Mouse (Mus musculus): Measurements from ENCODE around the gene Ccnb1.

DNA sequence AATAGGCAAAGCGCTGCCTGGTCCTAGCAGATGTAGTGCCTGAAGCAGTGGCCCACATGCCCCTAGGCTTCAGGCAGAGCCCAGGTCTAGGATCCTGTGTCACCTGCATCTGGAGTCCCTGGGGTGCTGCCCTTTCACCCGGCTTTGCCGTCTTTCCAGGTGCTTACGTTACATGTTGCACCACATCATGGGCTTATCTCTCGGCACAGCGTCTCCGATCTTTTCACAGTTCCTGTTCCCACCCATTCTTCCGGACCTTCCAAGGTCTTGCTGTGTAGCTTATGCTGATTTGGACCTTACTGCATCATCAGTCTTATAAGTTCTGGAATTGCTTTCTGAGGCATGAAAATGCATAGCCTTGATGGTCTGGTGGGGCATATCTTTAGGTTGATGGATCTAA, 33.8 kb downstream of the Ccnb1 start:
- TF ChIP-seq CTCF (IDR thresholded peaks at IDR 0.05; ENCODE audit: low read depth, low read length) (no peak), POLR2A (IDR thresholded peaks at IDR 0.05; ENCODE audit: extremely low read depth, insufficient read depth, low read length) (no peak)
